Mouse (Mus musculus) C2C12 (cell line): Measurements from ENCODE around the gene Zscan29. TPM values are rescaled to one million over a fixed set of nuclear protein-coding genes. Genes with fewer than 3 reads are reported as not detected.

Experiments
- H3K27me3 ChIP-seq: one replicate; pipeline ENCODE4 v1.6.1; 2011; ENCODE audit not compliant: control insufficient read depth, insufficient read depth, insufficient read length
- H3K36me3 ChIP-seq: one replicate; pipeline ENCODE4 v1.6.1; 2011; ENCODE audit not compliant: control insufficient read depth, insufficient read depth
- H3K4me3 ChIP-seq: one replicate; pipeline ENCODE4 v1.5.1; 2011; ENCODE audit warnings: mild to moderate bottlenecking, control low read depth; ENCODE audit not compliant: poor library complexity, insufficient read depth, severe bottlenecking
- H3K79me2 ChIP-seq: one replicate; pipeline ENCODE4 v1.6.1; 2011; ENCODE audit not compliant: control insufficient read depth, insufficient read depth
- H3K79me3 ChIP-seq: one replicate; pipeline ENCODE4 v1.6.1; 2011; ENCODE audit warnings: low read depth, control low read depth
- H3ac ChIP-seq: one replicate; pipeline ENCODE3; 2011; ENCODE audit warnings: low read depth; ENCODE audit not compliant: control insufficient read depth, insufficient read length
- CEBPB ChIP-seq: IDR thresholded peaks from one replicate; pipeline ENCODE4 v1.6.1; 2011; ENCODE audit warnings: low read depth, mild to moderate bottlenecking, control low read depth, moderate library complexity
- CTCF ChIP-seq: IDR thresholded peaks from one replicate; pipeline ENCODE4 v1.5.1; 2011; ENCODE audit not compliant: control insufficient read depth, insufficient read depth, insufficient read length
- FOSL1 ChIP-seq: IDR thresholded peaks from one replicate; pipeline ENCODE4 v1.8.0; 2011; ENCODE audit warnings: mild to moderate bottlenecking, low read length; ENCODE audit not compliant: poor library complexity, insufficient read depth, severe bottlenecking
- MAX ChIP-seq: IDR thresholded peaks from one replicate; pipeline ENCODE4 v1.6.1; 2011; ENCODE audit warnings: mild to moderate bottlenecking, control low read depth
- MYOD1 ChIP-seq: IDR thresholded peaks from one replicate; pipeline ENCODE4 v1.6.1; 2011; ENCODE audit warnings: low read depth; ENCODE audit not compliant: control insufficient read depth, insufficient read length
- MYOG ChIP-seq: IDR thresholded peaks from one replicate; pipeline ENCODE4 v1.6.1; 2011; ENCODE audit not compliant: control insufficient read depth, insufficient read length; ENCODE audit errors: extremely low read depth
- USF1 ChIP-seq: IDR thresholded peaks from one replicate; pipeline ENCODE4 v1.6.1; 2011; ENCODE audit warnings: low read depth, mild to moderate bottlenecking, control low read depth, moderate library complexity
- long read RNA-seq, 2 experiments: library from polyadenylated mRNA; unstranded; transcript quantifications; one replicate each; pipeline ENCODE4 v2.0.0; 2019 to 2020
- polyA plus RNA-seq: library from polyadenylated mRNA; unstranded; fragments of >200 nt; fragmentation: generic; extraction: Trizol; gene quantifications from one replicate; pipeline ENCODE4 v1.2.1, GENCODE M21; 2012; ENCODE audit warnings: missing spikeins

Gene Zscan29
- 3.1 TPM for polyA plus RNA-seq
- long read RNA-seq, experiment 1, partial matches to known transcripts, result 3 of 9 reads
- long read RNA-seq, experiment 1, other reads (novel, unspliced or antisense), result 5 of 9 reads
- long read RNA-seq, experiment 2, full-length matches to known transcripts, result 13 of 53 reads
- long read RNA-seq, experiment 2, partial matches to known transcripts, result 37 of 53 reads
- long read RNA-seq, experiment 2, other reads (novel, unspliced or antisense), result 3 of 53 reads

- TF ChIP-seq MYOG, result no peak
- no peak for TF ChIP-seq FOSL1
- TF ChIP-seq MAX, result peak; percentile 88
- peaks cover 46% of the 10 kb centered on the region for H3K79me2 ChIP-seq
- H3K36me3 ChIP-seq, result peaks cover 35% of the 10 kb centered on the region
These were observed at the start of gene Zscan29 for GRCm38 (mm10) chr2:121170980-121171742. Gene Zscan29 (minus strand): TSS chr2:121171125.

GRCm38 (mm10) chr2:121219994-121220393 is 49.1 kb upstream of the Zscan29 start:
- Histone ChIP-seq H3K79me2 (no peaks in the 10 kb centered on the region), H3K36me3 (peaks cover 42% of the 10 kb centered on the region), H3ac (no peak overlapping the region), H3K4me3 (no peak overlapping the region), H3K79me3 (no peaks in the 10 kb centered on the region), H3K27me3 (no peaks in the 10 kb centered on the region)
- TF ChIP-seq FOSL1, result no peak
- no peak for TF ChIP-seq MYOG
- no peak for TF ChIP-seq MAX
- TF ChIP-seq USF1, result no peak
- TF ChIP-seq MYOD1, result no peak
- no peak for TF ChIP-seq CEBPB
- no peak for TF ChIP-seq CTCF

More at GRCm38 (mm10) chr2:121170980-121171742, at the start of gene Zscan29:
- Histone ChIP-seq H3K4me3 (peak within 1 kb of the TSS; percentile 95), H3K27me3 (no peaks in the 10 kb centered on the region), H3K79me3 (peaks cover 27% of the 10 kb centered on the region), H3ac (peak within 1 kb of the TSS; percentile 77)

GRCm38 (mm10) chr2:121219177-121219576 is 48.3 kb upstream of the Zscan29 start:
- H3ac ChIP-seq, result no peak overlapping the region

GRCm38 (mm10) chr2:121214491-121214890 is 43.6 kb upstream of the Zscan29 start:
- peaks cover 63% of the 10 kb centered on the region for H3K36me3 ChIP-seq
- TF ChIP-seq FOSL1 (no peak), MYOD1 (no peak), USF1 (no peak), CEBPB (no peak), CTCF (no peak), MAX (no peak), MYOG (no peak)
- no peak overlapping the region for H3K4me3 ChIP-seq
- H3ac ChIP-seq, result no peak overlapping the region
- no peaks in the 10 kb centered on the region for H3K27me3 ChIP-seq
- H3K79me3 ChIP-seq, result no peaks in the 10 kb centered on the region
- H3K79me2 ChIP-seq, result no peaks in the 10 kb centered on the region

More at GRCm38 (mm10) chr2:121219177-121219576, 48.3 kb upstream of the Zscan29 start:
- H3K79me3 ChIP-seq, result no peaks in the 10 kb centered on the region
- H3K27me3 ChIP-seq, result no peaks in the 10 kb centered on the region
- H3K36me3 ChIP-seq, result peaks cover 49% of the 10 kb centered on the region
- no peak for TF ChIP-seq MAX
- TF ChIP-seq MYOG, result no peak
- TF ChIP-seq CTCF, result no peak
- no peak for TF ChIP-seq FOSL1
- no peak for TF ChIP-seq USF1
- TF ChIP-seq MYOD1, result no peak
- no peak for TF ChIP-seq CEBPB
- H3K79me2 ChIP-seq, result no peaks in the 10 kb centered on the region
- no peak overlapping the region for H3K4me3 ChIP-seq

GRCm38 (mm10) chr2:121206541-121206940 is 35.6 kb upstream of the Zscan29 start:
- H3K36me3 ChIP-seq, result peaks cover 95% of the 10 kb centered on the region

More at GRCm38 (mm10) chr2:121206541-121206940, 35.6 kb upstream of the Zscan29 start:
- TF ChIP-seq MYOD1 (no peak), MYOG (no peak), MAX (no peak), USF1 (no peak), CEBPB (no peak), CTCF (no peak), FOSL1 (no peak)
- Histone ChIP-seq H3K79me2 (no peaks in the 10 kb centered on the region), H3K27me3 (no peaks in the 10 kb centered on the region), H3ac (no peak overlapping the region), H3K79me3 (no peaks in the 10 kb centered on the region), H3K4me3 (no peak overlapping the region)
